Mouse (Mus musculus): ENCODE data around the gene Cacna1d. TPM values are rescaled to one million over a fixed set of nuclear protein-coding genes. Genes with fewer than 3 reads are reported as not detected.

Cacna1d gene
- polyA plus RNA-seq, 2 experiments: 4.9 to 13.0 TPM

DNA sequence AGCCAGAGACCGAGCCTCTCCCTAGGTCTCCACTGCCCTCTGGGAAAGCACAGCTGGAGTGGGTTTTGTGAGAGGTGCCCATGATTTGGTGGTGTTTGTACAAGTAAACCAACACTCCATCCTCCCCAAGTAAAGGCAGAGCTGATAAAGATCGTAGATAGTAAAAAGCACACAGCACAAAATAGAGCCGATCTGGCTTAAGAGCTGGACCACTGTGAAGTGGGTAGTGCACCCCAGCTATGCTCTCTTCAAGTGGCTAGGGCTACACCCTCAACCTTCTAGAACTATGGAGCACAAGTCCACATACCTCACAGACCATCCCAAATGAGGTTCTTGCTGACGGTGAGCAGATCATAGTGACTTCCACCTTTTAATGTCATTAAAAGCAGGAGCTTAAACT, 451.8 kb downstream of the Cacna1d start:
- H3K4me2 ChIP-seq (replicated peaks; ENCODE audit: low read depth, low read length, severe bottlenecking): no peak overlapping the region
- 64% methylated on average over 4 of the region's 4 CpGs for WGBS
- H3K4me1 ChIP-seq (ENCODE audit: control insufficient read depth, insufficient read depth, low read length): no peaks in the 10 kb centered on the region
- ATAC-seq (ENCODE audit: low FRiP score, low read depth) (no peak), DNase-seq (ENCODE audit: low spot score) (no peak)
- H3K27ac ChIP-seq (replicated peaks; ENCODE audit: low read depth, low read length): no peak overlapping the region
- H3K9me3 ChIP-seq (ENCODE audit: control insufficient read depth, low read length): no peaks in the 10 kb centered on the region
- H3K27me3 ChIP-seq (ENCODE audit: control insufficient read depth, insufficient read depth, low read length): no peaks in the 10 kb centered on the region
- H3K9ac ChIP-seq (ENCODE audit: low read depth, low read length, severe bottlenecking): no peak overlapping the region
- H3K4me3 ChIP-seq (replicated peaks; ENCODE audit: low read length): no peak overlapping the region
- no peak for TF ChIP-seq POLR2A (IDR thresholded peaks at IDR 0.05; ENCODE audit: borderline replicate concordance, extremely low read depth, insufficient read depth, insufficient read length)
- no peaks in the 10 kb centered on the region; the same call in 1 of the 2 replicates for H3K36me3 ChIP-seq (ENCODE audit: control insufficient read depth, insufficient read depth, low read length)

DNA sequence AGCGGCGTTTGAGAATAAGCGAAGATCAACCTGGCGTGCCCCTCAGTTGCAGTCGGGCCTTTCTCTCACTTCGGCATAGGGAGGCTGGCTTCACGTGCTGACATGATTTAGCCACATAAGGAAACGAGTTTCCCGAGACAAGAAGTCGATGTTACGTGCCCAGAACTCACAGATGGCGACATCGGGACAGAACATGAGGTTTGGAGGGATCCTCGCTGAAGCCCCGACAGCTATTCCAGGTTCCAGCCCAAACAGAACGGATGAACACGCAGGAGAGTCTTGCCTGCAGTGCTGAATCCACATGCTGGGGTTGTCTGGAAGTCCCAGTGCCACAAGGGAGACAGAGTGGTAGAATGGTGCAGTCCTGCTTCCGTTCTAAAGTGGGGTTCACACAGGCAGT, 452.8 kb downstream of the Cacna1d start:
- no peaks in the 10 kb centered on the region for H3K9me3 ChIP-seq (ENCODE audit: control insufficient read depth, low read length)
- H3K4me2 ChIP-seq (replicated peaks; ENCODE audit: low read depth, low read length, severe bottlenecking): no peak overlapping the region
- H3K4me3 ChIP-seq (replicated peaks; ENCODE audit: low read length): no peak overlapping the region
- H3K36me3 ChIP-seq (ENCODE audit: control insufficient read depth, insufficient read depth, low read length): no peaks in the 10 kb centered on the region; the same call in 1 of the 2 replicates
- no peak overlapping the region for H3K27ac ChIP-seq (replicated peaks; ENCODE audit: low read depth, low read length)
- DNase-seq (ENCODE audit: low spot score) (no peak), ATAC-seq (ENCODE audit: low FRiP score, low read depth) (no peak)
- WGBS: 86% methylated on average over 18 of the region's 18 CpGs
- H3K9ac ChIP-seq (ENCODE audit: low read depth, low read length, severe bottlenecking): no peak overlapping the region
- no peak for TF ChIP-seq POLR2A (IDR thresholded peaks at IDR 0.05; ENCODE audit: borderline replicate concordance, extremely low read depth, insufficient read depth, insufficient read length)
- H3K4me1 ChIP-seq (ENCODE audit: control insufficient read depth, insufficient read depth, low read length): no peaks in the 10 kb centered on the region
- no peaks in the 10 kb centered on the region for H3K27me3 ChIP-seq (ENCODE audit: control insufficient read depth, insufficient read depth, low read length)

DNA sequence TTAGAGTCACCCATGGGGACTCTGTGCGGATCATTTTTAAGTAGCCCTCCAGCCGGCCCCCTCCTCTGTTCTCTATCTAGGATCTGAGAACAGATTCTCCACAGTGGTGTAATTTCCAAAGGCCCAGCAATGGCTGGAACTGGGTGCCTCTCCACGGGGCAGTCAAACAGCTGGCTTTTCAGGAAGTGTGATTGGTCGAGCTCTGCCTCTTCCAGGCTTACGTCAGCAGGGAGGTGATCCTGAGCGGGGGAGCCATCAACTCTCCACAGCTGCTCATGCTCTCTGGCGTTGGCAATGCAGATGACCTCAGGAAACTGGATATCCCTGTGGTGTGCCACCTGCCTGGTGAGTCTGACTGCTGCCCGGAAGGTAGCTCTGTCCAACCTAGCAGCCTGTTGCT, 457.9 kb downstream of the Cacna1d start:
- Histone ChIP-seq H3K9ac (ENCODE audit: low read depth, low read length, severe bottlenecking) (no peak overlapping the region), H3K27me3 (ENCODE audit: control insufficient read depth, insufficient read depth, low read length) (no peaks in the 10 kb centered on the region), H3K4me2 (replicated peaks; ENCODE audit: low read depth, low read length, severe bottlenecking) (no peak overlapping the region), H3K4me3 (replicated peaks; ENCODE audit: low read length) (no peak overlapping the region), H3K9me3 (ENCODE audit: control insufficient read depth, low read length) (no peaks in the 10 kb centered on the region), H3K27ac (replicated peaks; ENCODE audit: low read depth, low read length) (no peak overlapping the region), H3K36me3 (ENCODE audit: control insufficient read depth, insufficient read depth, low read length) (no peaks in the 10 kb centered on the region), H3K4me1 (ENCODE audit: control insufficient read depth, insufficient read depth, low read length) (no peaks in the 10 kb centered on the region)
- TF ChIP-seq POLR2A (IDR thresholded peaks at IDR 0.05; ENCODE audit: borderline replicate concordance, extremely low read depth, insufficient read depth, insufficient read length): no peak
- DNase-seq (ENCODE audit: low spot score) (no peak), ATAC-seq (ENCODE audit: low FRiP score, low read depth) (no peak; the same call in 1 of the 2 replicates)
- 49% methylated on average over 8 of the region's 8 CpGs for WGBS

- Histone ChIP-seq H3K27me3 (ENCODE audit: control insufficient read depth, insufficient read depth, low read length) (no peaks in the 10 kb centered on the region), H3K9ac (ENCODE audit: low read depth, low read length, severe bottlenecking) (no peak overlapping the region), H3K4me1 (ENCODE audit: control insufficient read depth, insufficient read depth, low read length) (no peaks in the 10 kb centered on the region), H3K36me3 (ENCODE audit: control insufficient read depth, insufficient read depth, low read length) (no peaks in the 10 kb centered on the region), H3K4me3 (replicated peaks; ENCODE audit: low read length) (no peak overlapping the region), H3K27ac (replicated peaks; ENCODE audit: low read depth, low read length) (no peak overlapping the region), H3K9me3 (ENCODE audit: control insufficient read depth, low read length) (no peaks in the 10 kb centered on the region), H3K4me2 (replicated peaks; ENCODE audit: low read depth, low read length, severe bottlenecking) (no peak overlapping the region)
- no peak for TF ChIP-seq POLR2A (IDR thresholded peaks at IDR 0.05; ENCODE audit: borderline replicate concordance, extremely low read depth, insufficient read depth, insufficient read length)
- DNase-seq (ENCODE audit: low spot score): no peak
- WGBS: 45% methylated on average over 2 of the region's 2 CpGs
- no peak for ATAC-seq (ENCODE audit: low FRiP score, low read depth)
Measured at GRCm38 (mm10) chr14:30027378-30027777, 463.9 kb downstream of the Cacna1d start.

DNA sequence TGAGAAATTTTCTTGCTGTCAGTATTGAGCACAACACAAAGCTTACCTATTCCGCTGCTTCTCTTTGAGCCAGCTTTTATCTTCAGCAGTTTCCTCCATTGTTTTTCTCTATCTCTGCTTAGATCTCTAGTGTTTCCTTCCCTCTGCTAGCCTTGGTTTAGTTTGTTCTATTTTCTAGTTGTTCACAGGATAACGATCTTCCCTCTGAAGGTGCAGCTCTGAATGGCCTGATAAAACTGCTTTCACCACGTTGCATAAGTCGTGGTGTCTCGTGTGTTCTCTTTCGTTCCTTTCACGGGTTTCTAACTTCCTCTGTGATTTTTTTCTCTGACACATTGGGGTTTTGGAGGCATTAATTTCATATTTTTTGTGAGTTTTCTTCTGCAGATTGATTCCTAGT, 466.9 kb downstream of the Cacna1d start:
- Histone ChIP-seq H3K27me3 (ENCODE audit: control insufficient read depth, insufficient read depth, low read length) (no peaks in the 10 kb centered on the region), H3K36me3 (ENCODE audit: control insufficient read depth, insufficient read depth, low read length) (no peaks in the 10 kb centered on the region), H3K9me3 (ENCODE audit: control insufficient read depth, low read length) (no peaks in the 10 kb centered on the region), H3K4me1 (ENCODE audit: control insufficient read depth, insufficient read depth, low read length) (no peaks in the 10 kb centered on the region), H3K4me3 (replicated peaks; ENCODE audit: low read length) (no peak overlapping the region), H3K4me2 (replicated peaks; ENCODE audit: low read depth, low read length, severe bottlenecking) (no peak overlapping the region), H3K27ac (replicated peaks; ENCODE audit: low read depth, low read length) (no peak overlapping the region), H3K9ac (ENCODE audit: low read depth, low read length, severe bottlenecking) (no peak overlapping the region)
- ATAC-seq (ENCODE audit: low FRiP score, low read depth) (no peak), DNase-seq (ENCODE audit: low spot score) (no peak)
- TF ChIP-seq POLR2A (IDR thresholded peaks at IDR 0.05; ENCODE audit: borderline replicate concordance, extremely low read depth, insufficient read depth, insufficient read length): no peak
- WGBS: 57% methylated on average over 7 of the region's 7 CpGs

DNA sequence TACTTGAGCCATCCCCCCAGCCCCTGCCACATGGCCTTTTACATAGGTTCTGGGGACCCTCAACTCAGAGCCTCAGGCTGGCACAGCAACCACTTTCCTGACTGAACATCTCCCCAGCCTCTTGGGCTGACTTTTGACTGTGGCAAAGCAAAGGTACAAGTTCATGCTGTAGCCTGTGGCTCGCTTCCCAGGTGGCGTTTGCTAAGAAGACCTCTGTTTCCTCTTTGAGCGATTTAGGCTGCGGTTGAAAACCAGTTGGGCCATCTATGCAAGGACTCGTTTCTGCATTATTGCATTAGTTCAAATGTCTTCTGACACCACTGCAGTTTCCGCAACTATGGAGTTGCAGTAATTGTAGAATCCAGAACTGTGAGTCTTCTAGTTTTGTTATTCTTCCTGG, 468.8 kb downstream of the Cacna1d start:
- no peak overlapping the region for H3K4me2 ChIP-seq (replicated peaks; ENCODE audit: low read depth, low read length, severe bottlenecking)
- H3K36me3 ChIP-seq (ENCODE audit: control insufficient read depth, insufficient read depth, low read length): no peaks in the 10 kb centered on the region
- H3K9ac ChIP-seq (ENCODE audit: low read depth, low read length, severe bottlenecking): no peak overlapping the region
- DNase-seq (ENCODE audit: low spot score) (no peak), ATAC-seq (ENCODE audit: low FRiP score, low read depth) (no peak)
- H3K27me3 ChIP-seq (ENCODE audit: control insufficient read depth, insufficient read depth, low read length): no peaks in the 10 kb centered on the region
- H3K4me1 ChIP-seq (ENCODE audit: control insufficient read depth, insufficient read depth, low read length): no peaks in the 10 kb centered on the region
- 88% methylated on average over 6 of the region's 6 CpGs for WGBS
- TF ChIP-seq POLR2A (IDR thresholded peaks at IDR 0.05; ENCODE audit: borderline replicate concordance, extremely low read depth, insufficient read depth, insufficient read length): no peak
- no peaks in the 10 kb centered on the region for H3K9me3 ChIP-seq (ENCODE audit: control insufficient read depth, low read length)
- H3K4me3 ChIP-seq (replicated peaks; ENCODE audit: low read length): no peak overlapping the region
- no peak overlapping the region for H3K27ac ChIP-seq (replicated peaks; ENCODE audit: low read depth, low read length)

Data from limb, embryonic 14.5 days (tissue).